Mouse (Mus musculus) right cerebral cortex, postnatal 10 days (tissue): Measurements from ENCODE around the gene Ywhag.

Experiments
- DNase-seq, 2 experiments: peaks; one replicate each; pipeline ENCODE4 v3.0.0; 2021; ENCODE audit warnings: low spot score in 2 of 2

Gene Ywhag

GRCm38 (mm10) chr5:135913201-135913600 lies 21.2 kb downstream of the Ywhag start:
- DNase-seq, result no peak

GRCm38 (mm10) chr5:135911633-135912220 lies 22.7 kb downstream of the Ywhag start:
- no peak for DNase-seq

- no peak for DNase-seq
Measured at GRCm38 (mm10) chr5:135910813-135911212, 23.6 kb downstream of the Ywhag start.

- no peak for DNase-seq
Measured at GRCm38 (mm10) chr5:135909646-135910045, 24.8 kb downstream of the Ywhag start.

- DNase-seq, result no peak
Measured at GRCm38 (mm10) chr5:135908989-135909388, 25.4 kb downstream of the Ywhag start.

- no peak for DNase-seq
Measured at GRCm38 (mm10) chr5:135908185-135908584, 26.2 kb downstream of the Ywhag start.

- DNase-seq, result no peak
Measured at GRCm38 (mm10) chr5:135907256-135907655, 27.2 kb downstream of the Ywhag start.

GRCm38 (mm10) chr5:135906846-135907245 lies 27.6 kb downstream of the Ywhag start:
- no peak for DNase-seq

GRCm38 (mm10) chr5:135905320-135906225 lies 28.8 kb downstream of the Ywhag start:
- DNase-seq, result no peak

- no peak for DNase-seq
Measured at GRCm38 (mm10) chr5:135904259-135904658, 30.2 kb downstream of the Ywhag start.

- DNase-seq, result peak; percentile 95 to 97
Measured at GRCm38 (mm10) chr5:135903551-135904151, 30.8 kb downstream of the Ywhag start.

- DNase-seq, result no peak
Measured at GRCm38 (mm10) chr5:135903058-135903457, 31.4 kb downstream of the Ywhag start.

GRCm38 (mm10) chr5:135901354-135902095 lies 32.9 kb downstream of the Ywhag start:
- no peak for DNase-seq

- no peak for DNase-seq
Measured at GRCm38 (mm10) chr5:135900701-135901100, 33.7 kb downstream of the Ywhag start.

GRCm38 (mm10) chr5:135899833-135900232 lies 34.6 kb downstream of the Ywhag start:
- DNase-seq, result no peak

- DNase-seq, result no peak
Measured at GRCm38 (mm10) chr5:135898995-135899394, 35.4 kb downstream of the Ywhag start.

GRCm38 (mm10) chr5:135898028-135898427 lies 36.4 kb downstream of the Ywhag start:
- DNase-seq, result no peak

GRCm38 (mm10) chr5:135894958-135895357 lies 39.5 kb downstream of the Ywhag start:
- DNase-seq, result no peak

- DNase-seq, result no peak
Measured at GRCm38 (mm10) chr5:135892589-135893351, 41.6 kb downstream of the Ywhag start.

- no peak for DNase-seq
Measured at GRCm38 (mm10) chr5:135890920-135891319, 43.5 kb downstream of the Ywhag start.

GRCm38 (mm10) chr5:135890323-135890722 lies 44.1 kb downstream of the Ywhag start:
- no peak for DNase-seq
